Mouse (Mus musculus) heart, postnatal 0 days (tissue): ENCODE data around the gene Snx29. TPM values are rescaled to one million over a fixed set of nuclear protein-coding genes. Genes with fewer than 3 reads are reported as not detected.

Experiments
- ATAC-seq: fragments of 200-750 bp; cut with Nextera tagmentation; 2 replicates; pipeline ENCODE4 v1.8.0; 2017; ENCODE audit warnings: low read depth, moderate number of reproducible peaks, moderate library complexity; ENCODE audit not compliant: insufficient read depth
- DNase-seq: peaks from one replicate; pipeline ENCODE4 v3.0.0-alpha.2; 2016; ENCODE audit warnings: low spot score
- H3K27ac ChIP-seq: fragments of 300-500 bp; sonication (generic); 2 replicates; pipeline ENCODE4 v1.5.1; 2014; ENCODE audit warnings: low read depth, mild to moderate bottlenecking
- H3K27me3 ChIP-seq: fragments of 300-500 bp; sonication (generic); 2 replicates; pipeline ENCODE4 v1.6.1; 2014; ENCODE audit warnings: low read length, mixed read lengths; ENCODE audit not compliant: control insufficient read depth, insufficient read depth
- H3K36me3 ChIP-seq: fragments of 300-500 bp; sonication (generic); replicated peaks from 2 replicates; pipeline ENCODE4 v1.6.1; 2014; ENCODE audit warnings: low read length, mixed read lengths; ENCODE audit not compliant: control insufficient read depth, insufficient read depth
- H3K4me1 ChIP-seq: fragments of 300-500 bp; sonication (generic); 2 replicates; pipeline ENCODE4 v1.6.1; 2014; ENCODE audit warnings: antibody characterized with exemption; ENCODE audit not compliant: control insufficient read depth, insufficient read depth
- H3K4me2 ChIP-seq: fragments of 300-500 bp; sonication (generic); 2 replicates; pipeline ENCODE4 v1.6.1; 2014; ENCODE audit warnings: low read depth, mild to moderate bottlenecking, low read length, moderate library complexity
- H3K4me3 ChIP-seq: fragments of 300-500 bp; sonication (generic); 2 replicates; pipeline ENCODE4 v1.5.1; 2014; ENCODE audit warnings: low read depth, low read length
- H3K9ac ChIP-seq: fragments of 300-500 bp; sonication (generic); replicated peaks from 2 replicates; pipeline ENCODE4 v1.6.1; 2014; ENCODE audit warnings: low read depth, low read length, mixed read lengths
- H3K9me3 ChIP-seq: fragments of 300-500 bp; sonication (generic); replicated peaks from 2 replicates; pipeline ENCODE4 v1.6.1; 2016; ENCODE audit warnings: low read length; ENCODE audit not compliant: control insufficient read depth
- CTCF ChIP-seq: IDR thresholded peaks from 2 replicates; pipeline ENCODE4 v1.5.1; 2016; ENCODE audit warnings: antibody characterized with exemption, control low read depth, low read depth
- EP300 ChIP-seq: IDR thresholded peaks from 2 replicates; pipeline ENCODE4 v1.6.1; 2016; ENCODE audit warnings: antibody characterized with exemption, low read depth
- WGBS: fragments of 180-500 bp; shearing (Covaris S2); extraction: QIAGEN DNeasy Blood & Tissue Kit; methylation state at CpG from one replicate; pipeline ENCODE4 v1.1.7; 2014; 5-methylcytosine and 5-hydroxymethylcytosine counted together
- polyA plus RNA-seq: library from polyadenylated mRNA; unstranded; fragments of >200 nt; fragmentation: Nextera tagmentation; extraction: Ambion mirVana; gene quantifications from 2 replicates; pipeline ENCODE4 v1.2.1, GENCODE M21; 2015
- total RNA-seq: library from RNA; depleted of rRNA; stranded (reverse); fragments of >200 nt; gene quantifications from 2 replicates; pipeline ENCODE4 v1.2.3, GENCODE M21; 2014; ENCODE audit warnings: low replicate concordance

Gene Snx29
- total and polyA plus RNA-seq, 2 experiments from 2014 or later: 3.1 to 3.9 TPM

- TF ChIP-seq EP300: no peak
- no peak for TF ChIP-seq CTCF
- 78% methylated on average over 7 of the region's 7 CpGs for WGBS
These were observed 419.6 kb downstream of the Snx29 start for GRCm38 (mm10) chr16:11742351-11742750.

DNA sequence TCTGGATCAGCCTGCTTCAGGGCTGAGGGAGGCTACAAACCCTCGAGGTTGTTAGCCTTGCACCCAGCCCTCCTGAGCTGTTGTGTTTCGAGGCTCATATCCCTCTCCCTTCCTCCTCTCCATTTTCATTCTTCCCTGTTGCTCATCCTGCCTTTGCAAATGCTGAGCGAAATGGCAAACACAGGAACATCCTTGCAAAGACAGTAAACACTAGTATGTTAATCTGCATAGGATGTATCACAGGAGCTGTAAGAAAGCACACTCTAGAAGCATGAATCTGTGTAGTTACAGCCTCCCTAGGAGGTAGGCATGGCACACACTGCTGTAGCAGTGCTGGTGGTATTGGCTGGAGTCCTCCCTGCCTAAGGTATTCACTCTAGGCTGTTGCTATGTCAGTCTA is 420.3 kb downstream of the Snx29 start:
- ATAC-seq: no peak
- Histone ChIP-seq H3K27me3 (no peaks in the 10 kb centered on the region), H3K27ac (no peak overlapping the region), H3K4me3 (no peak overlapping the region), H3K4me1 (no peaks in the 10 kb centered on the region), H3K9me3 (no peaks in the 10 kb centered on the region), H3K4me2 (no peak overlapping the region), H3K36me3 (no peaks in the 10 kb centered on the region), H3K9ac (no peak overlapping the region)
- no peak for DNase-seq
- WGBS: 68% methylated on average over 3 of the region's 3 CpGs
- TF ChIP-seq CTCF (no peak), EP300 (no peak)

More at GRCm38 (mm10) chr16:11742351-11742750, 419.6 kb downstream of the Snx29 start:
- H3K4me1 ChIP-seq: no peaks in the 10 kb centered on the region
- no peak for DNase-seq
- H3K4me2 ChIP-seq: no peak overlapping the region
- no peaks in the 10 kb centered on the region for H3K36me3 ChIP-seq
- no peaks in the 10 kb centered on the region for H3K9me3 ChIP-seq
- H3K27me3 ChIP-seq: no peaks in the 10 kb centered on the region
- no peak for ATAC-seq
- H3K4me3 ChIP-seq: no peak overlapping the region
- no peak overlapping the region for H3K27ac ChIP-seq
- no peak overlapping the region for H3K9ac ChIP-seq

DNA sequence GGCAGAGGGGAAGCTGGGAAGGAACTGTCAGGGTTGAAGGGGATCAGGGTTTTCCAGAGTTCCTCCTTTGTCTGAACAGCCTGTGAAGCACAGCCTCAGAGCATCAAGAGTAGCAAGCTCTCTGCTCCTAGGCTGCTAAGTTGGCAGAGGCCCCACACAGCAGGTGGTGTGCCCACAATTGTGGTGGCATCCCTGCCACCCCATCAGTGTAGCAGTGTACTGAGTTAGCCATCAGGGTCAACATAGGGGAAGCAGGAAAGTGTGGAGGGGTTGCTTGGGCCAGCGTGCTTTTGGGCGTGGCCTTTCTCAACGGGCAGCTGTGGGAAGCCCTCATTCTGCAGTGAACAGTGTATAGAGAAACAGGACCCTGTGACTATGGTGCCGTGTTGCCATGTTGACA is 421.0 kb downstream of the Snx29 start:
- Histone ChIP-seq H3K9ac (no peak overlapping the region), H3K36me3 (no peaks in the 10 kb centered on the region), H3K4me1 (no peaks in the 10 kb centered on the region), H3K4me2 (no peak overlapping the region), H3K27me3 (no peaks in the 10 kb centered on the region), H3K27ac (no peak overlapping the region), H3K9me3 (no peaks in the 10 kb centered on the region), H3K4me3 (no peak overlapping the region)
- 68% methylated on average over 4 of the region's 4 CpGs for WGBS
- no peak for TF ChIP-seq EP300
- no peak for TF ChIP-seq CTCF
- DNase-seq (no peak), ATAC-seq (no peak)

- WGBS: 85% methylated on average over 2 of the region's 2 CpGs
- H3K9ac ChIP-seq: no peak overlapping the region
- no peak for DNase-seq
These were observed 423.3 kb downstream of the Snx29 start for GRCm38 (mm10) chr16:11746036-11746435.

DNA sequence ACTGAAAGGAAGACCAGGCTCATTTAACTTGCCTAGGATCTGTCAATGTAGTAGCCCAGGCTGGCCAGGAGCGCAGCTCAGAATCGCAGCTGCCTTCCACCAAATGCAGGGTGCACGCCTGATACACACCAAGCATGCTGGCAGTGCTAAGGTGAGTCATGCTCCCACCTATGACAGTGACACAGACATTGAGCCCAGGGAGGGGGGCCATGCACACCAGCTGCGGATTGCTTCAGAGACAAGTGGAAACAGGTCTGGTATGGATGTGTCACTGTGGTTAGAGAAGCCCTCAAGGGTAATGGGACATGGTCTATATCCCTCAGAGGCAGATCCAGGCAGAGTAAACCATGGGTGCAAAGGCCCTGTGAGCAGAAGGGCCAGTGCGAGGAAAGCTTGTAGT is 425.2 kb downstream of the Snx29 start:
- WGBS: 84% methylated on average over 5 of the region's 5 CpGs
- Histone ChIP-seq H3K4me2 (no peak overlapping the region), H3K4me3 (no peak overlapping the region), H3K9me3 (no peaks in the 10 kb centered on the region), H3K36me3 (no peaks in the 10 kb centered on the region), H3K27me3 (no peaks in the 10 kb centered on the region), H3K27ac (no peak overlapping the region), H3K9ac (no peak overlapping the region), H3K4me1 (no peaks in the 10 kb centered on the region)
- DNase-seq: no peak
- no peak for ATAC-seq
- TF ChIP-seq EP300 (no peak), CTCF (no peak)

More at GRCm38 (mm10) chr16:11746036-11746435, 423.3 kb downstream of the Snx29 start:
- no peaks in the 10 kb centered on the region for H3K4me1 ChIP-seq
- H3K27ac ChIP-seq: no peak overlapping the region
- H3K4me3 ChIP-seq: no peak overlapping the region
- no peak overlapping the region for H3K4me2 ChIP-seq
- no peak for TF ChIP-seq CTCF
- no peak for TF ChIP-seq EP300
- no peaks in the 10 kb centered on the region for H3K27me3 ChIP-seq
- no peaks in the 10 kb centered on the region for H3K36me3 ChIP-seq
- no peak; the same call in 1 of the 2 replicates for ATAC-seq
- H3K9me3 ChIP-seq: no peaks in the 10 kb centered on the region

GRCm38 (mm10) chr16:11749111-11749510 is 426.4 kb downstream of the Snx29 start:
- 75% methylated on average over 3 of the region's 3 CpGs for WGBS
- H3K36me3 ChIP-seq: no peaks in the 10 kb centered on the region
- H3K4me2 ChIP-seq: no peak overlapping the region
- H3K27ac ChIP-seq: no peak overlapping the region
- ATAC-seq (no peak), DNase-seq (no peak)
- H3K27me3 ChIP-seq: no peaks in the 10 kb centered on the region
- H3K9ac ChIP-seq: no peak overlapping the region
- H3K9me3 ChIP-seq: no peaks in the 10 kb centered on the region
- no peak for TF ChIP-seq CTCF
- no peak for TF ChIP-seq EP300
- H3K4me3 ChIP-seq: no peak overlapping the region
- no peaks in the 10 kb centered on the region for H3K4me1 ChIP-seq
